Mouse (Mus musculus) heart, postnatal 0 days (tissue): ENCODE results near the gene BC107364.
"Not testable (repeated sequence)": the region's sequence is repeated elsewhere in the genome, so short reads cannot be mapped to it uniquely, and the experiment has no call there.

Experiments
- CTCF ChIP-seq: IDR thresholded peaks from 2 replicates; pipeline ENCODE4 v1.5.1; 2016; ENCODE audit warnings: antibody characterized with exemption, control low read depth, low read depth
- EP300 ChIP-seq: IDR thresholded peaks from 2 replicates; pipeline ENCODE4 v1.6.1; 2016; ENCODE audit warnings: antibody characterized with exemption, low read depth

DNA sequence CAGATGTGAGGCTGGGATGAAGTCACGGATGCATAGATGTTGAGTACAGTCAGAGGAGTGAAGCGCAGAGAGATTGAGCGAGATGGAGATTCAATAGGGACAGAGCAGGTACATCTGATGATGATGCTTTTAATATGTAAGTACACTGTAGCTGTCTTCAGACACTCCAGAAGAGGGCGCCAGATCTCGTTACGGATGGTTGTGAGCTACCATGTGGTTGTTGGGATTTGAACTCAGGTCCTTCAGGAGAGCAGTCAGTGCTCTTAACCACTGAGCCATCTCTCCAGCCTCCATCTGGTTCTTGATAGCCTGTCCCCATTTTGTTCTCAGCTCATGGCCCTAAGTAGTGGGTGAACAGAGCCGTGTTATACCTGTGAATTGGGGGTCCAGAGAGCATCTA, 30.9 kb upstream of the BC107364 start:
- TF ChIP-seq CTCF: 0 out of 2 replicates have a peak, but pooled peaks have one; percentile 21
- not testable (repeated sequence) for TF ChIP-seq EP300
